Mouse (Mus musculus) lung, embryonic 16.5 days (tissue): ENCODE measurements around the gene Atp8b4. TPM values are rescaled to one million over a fixed set of nuclear protein-coding genes. Genes with fewer than 3 reads are reported as not detected.

Experiments used
- ATAC-seq: fragments of 200-750 bp; cut with Nextera tagmentation; 2 replicates; pipeline ENCODE4 v1.8.0; 2017; ENCODE audit warnings: low read depth, mild to moderate bottlenecking, moderate library complexity
- H3K27ac ChIP-seq: fragments of 300-500 bp; sonication (generic); 2 replicates; pipeline ENCODE4 v1.5.1; 2014; ENCODE audit warnings: mild to moderate bottlenecking, control low read depth, low read length
- H3K27me3 ChIP-seq: fragments of 300-500 bp; sonication (generic); 2 replicates; pipeline ENCODE4 v1.6.1; 2014; ENCODE audit warnings: low read depth, low read length, mixed read lengths; ENCODE audit not compliant: control insufficient read depth, insufficient read depth
- H3K36me3 ChIP-seq: fragments of 300-500 bp; sonication (generic); 2 replicates; pipeline ENCODE4 v1.6.1; 2014; ENCODE audit warnings: low read length; ENCODE audit not compliant: control insufficient read depth, insufficient read depth
- H3K4me1 ChIP-seq: fragments of 300-500 bp; sonication (generic); replicated peaks from 2 replicates; pipeline ENCODE4 v1.6.1; 2014; ENCODE audit warnings: low read length, mixed read lengths; ENCODE audit not compliant: control insufficient read depth, insufficient read depth
- H3K4me2 ChIP-seq: fragments of 300-500 bp; sonication (generic); 2 replicates; pipeline ENCODE4 v1.6.1; 2014; ENCODE audit warnings: low read depth, low read length, control low read depth
- H3K4me3 ChIP-seq: fragments of 300-500 bp; sonication (generic); 2 replicates; pipeline ENCODE4 v1.5.1; 2014; ENCODE audit warnings: mild to moderate bottlenecking, low read length, control low read depth
- H3K9ac ChIP-seq: fragments of 300-500 bp; sonication (generic); 2 replicates; pipeline ENCODE4 v1.6.1; 2014; ENCODE audit warnings: low read length, control low read depth
- H3K9me3 ChIP-seq: fragments of 300-500 bp; sonication (generic); 2 replicates; pipeline ENCODE4 v1.6.1; 2016; ENCODE audit warnings: low read length; ENCODE audit not compliant: control insufficient read depth
- WGBS: fragments of 180-500 bp; shearing (Covaris S2); extraction: QIAGEN DNeasy Blood & Tissue Kit; methylation state at CpG from one replicate; pipeline ENCODE4 v1.1.7; 2014; 5-methylcytosine and 5-hydroxymethylcytosine counted together
- polyA plus RNA-seq: library from polyadenylated mRNA; unstranded; fragments of >200 nt; fragmentation: Nextera tagmentation; extraction: Ambion mirVana; gene quantifications from 2 replicates; pipeline ENCODE4 v1.2.1, GENCODE M21; 2015

Atp8b4 gene
- polyA plus RNA-seq, 1 experiment from 2014 or later: 1.1 TPM

DNA sequence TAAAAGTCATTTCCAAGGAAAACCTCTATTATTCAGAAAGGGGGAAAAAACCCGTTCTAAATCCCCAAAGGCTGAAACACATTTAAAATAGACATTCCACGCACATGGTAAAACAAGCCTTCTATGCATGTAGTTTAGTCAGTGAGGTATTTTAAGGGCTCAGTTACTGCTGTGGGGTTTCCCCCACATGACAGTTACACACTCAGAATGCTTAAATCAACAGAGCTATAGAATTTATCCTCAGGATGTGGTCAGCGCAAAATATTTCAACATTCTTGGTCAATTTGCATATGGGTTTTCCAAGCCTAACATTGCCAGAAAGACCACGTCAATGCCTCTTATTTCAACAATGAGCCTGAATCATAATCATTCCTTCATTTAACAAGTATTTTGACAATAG lies 190.5 kb downstream of the Atp8b4 start:
- no peaks in the 10 kb centered on the region for H3K27me3 ChIP-seq
- H3K27ac ChIP-seq: no peak overlapping the region
- H3K9ac ChIP-seq: no peak overlapping the region
- H3K4me3 ChIP-seq: no peak overlapping the region
- ATAC-seq: no peak
- no peaks in the 10 kb centered on the region for H3K4me1 ChIP-seq
- H3K4me2 ChIP-seq: no peak overlapping the region
- no peaks in the 10 kb centered on the region for H3K9me3 ChIP-seq
- H3K36me3 ChIP-seq: no peaks in the 10 kb centered on the region
- 66% methylated on average over 4 of the region's 4 CpGs for WGBS

DNA sequence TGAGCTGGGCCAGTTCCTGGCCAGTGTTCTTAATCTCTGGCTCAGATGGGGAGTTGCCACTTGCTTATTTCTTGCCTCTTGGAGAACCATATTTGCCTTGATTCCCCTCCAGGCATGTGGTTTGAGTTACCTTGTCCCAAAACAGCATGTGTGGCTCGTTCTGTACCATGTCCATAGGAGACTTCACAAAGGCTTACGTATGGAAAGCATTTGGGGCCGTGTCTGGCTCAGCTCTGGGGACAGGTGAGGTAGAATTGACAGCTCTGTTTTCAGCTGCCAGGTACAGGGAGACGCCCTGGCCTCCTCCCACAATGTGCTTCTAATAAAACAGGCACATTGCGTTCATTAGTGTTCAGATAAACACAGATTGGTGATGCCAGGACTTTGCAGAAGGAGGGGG lies 195.9 kb downstream of the Atp8b4 start:
- Histone ChIP-seq H3K9me3 (no peaks in the 10 kb centered on the region), H3K4me2 (no peak overlapping the region), H3K4me3 (no peak overlapping the region), H3K36me3 (no peaks in the 10 kb centered on the region), H3K27ac (no peak overlapping the region), H3K27me3 (no peaks in the 10 kb centered on the region), H3K4me1 (no peaks in the 10 kb centered on the region), H3K9ac (no peak overlapping the region)
- ATAC-seq: no peak
- WGBS: 77% methylated on average over 5 of the region's 5 CpGs

DNA sequence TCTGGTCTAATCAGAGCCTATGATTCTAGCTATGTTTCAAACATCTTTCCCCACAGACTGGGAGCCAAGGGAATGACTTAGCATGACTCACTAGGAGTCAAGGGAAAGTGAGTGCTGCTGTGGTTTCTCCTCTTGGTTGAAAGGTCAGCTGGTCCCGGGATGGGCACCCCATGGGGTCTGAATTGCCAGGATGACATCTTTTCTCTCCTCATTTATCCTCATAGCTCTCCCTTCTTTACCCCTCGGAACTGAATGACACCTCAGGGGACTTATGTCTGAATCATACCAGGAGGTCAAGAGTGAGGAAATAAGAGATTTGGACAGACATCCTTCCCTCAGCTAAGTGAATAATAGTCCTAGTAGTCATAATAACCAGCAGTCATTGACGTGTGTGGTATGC lies 197.2 kb downstream of the Atp8b4 start:
- Histone ChIP-seq H3K27ac (no peak overlapping the region), H3K36me3 (no peaks in the 10 kb centered on the region), H3K4me1 (no peaks in the 10 kb centered on the region), H3K9me3 (no peaks in the 10 kb centered on the region), H3K4me2 (no peak overlapping the region), H3K27me3 (no peaks in the 10 kb centered on the region), H3K4me3 (no peak overlapping the region), H3K9ac (no peak overlapping the region)
- ATAC-seq: no peak
- 33% methylated on average over 3 of the region's 3 CpGs for WGBS

DNA sequence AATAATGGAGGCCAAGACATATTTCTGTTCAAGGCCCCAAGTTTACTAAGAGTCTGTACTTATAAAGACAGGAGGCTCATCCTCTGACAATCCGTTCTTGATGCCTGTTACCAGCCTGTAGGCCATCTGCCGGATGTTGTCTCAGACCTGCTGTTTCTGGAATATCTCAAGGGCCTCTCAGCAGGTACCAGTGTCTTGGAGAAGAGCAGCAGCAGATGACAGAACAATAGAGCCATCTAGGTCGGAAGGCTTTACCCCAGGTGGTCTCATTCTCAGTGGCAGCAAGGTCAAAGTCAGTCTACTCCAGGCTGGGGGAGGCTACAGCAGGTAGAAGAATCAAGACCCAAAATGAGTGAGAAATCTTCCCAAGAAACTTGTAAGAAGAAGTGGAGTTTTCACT lies 198.1 kb downstream of the Atp8b4 start:
- Histone ChIP-seq H3K9me3 (no peaks in the 10 kb centered on the region), H3K4me1 (no peaks in the 10 kb centered on the region), H3K27me3 (no peaks in the 10 kb centered on the region), H3K36me3 (no peaks in the 10 kb centered on the region), H3K9ac (no peak overlapping the region), H3K27ac (no peak overlapping the region), H3K4me3 (no peak overlapping the region), H3K4me2 (no peak overlapping the region)
- 60% methylated on average over 3 of the region's 3 CpGs for WGBS
- no peak for ATAC-seq

DNA sequence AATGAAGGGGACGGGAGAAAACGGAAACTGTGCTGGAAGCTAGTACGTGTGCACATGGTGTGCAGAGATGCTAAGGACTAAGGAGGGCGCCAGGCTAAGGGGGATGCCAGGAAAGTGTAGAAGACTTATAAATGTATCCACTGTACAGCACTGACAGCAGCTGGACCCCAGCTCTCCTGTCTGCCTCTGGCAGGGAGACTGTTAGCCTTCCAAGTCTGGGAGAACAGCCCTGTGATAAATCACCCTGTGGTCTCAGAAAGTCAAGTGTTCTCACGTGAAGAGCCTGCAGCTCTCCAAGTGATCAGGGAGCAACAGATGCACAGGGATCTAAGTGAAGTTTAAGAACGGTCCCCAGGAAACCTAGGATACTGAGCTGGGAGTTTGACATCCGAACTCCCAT lies 209.8 kb downstream of the Atp8b4 start:
- no peak overlapping the region for H3K4me3 ChIP-seq
- no peak for ATAC-seq
- H3K36me3 ChIP-seq: no peaks in the 10 kb centered on the region
- H3K27me3 ChIP-seq: no peaks in the 10 kb centered on the region
- no peak overlapping the region for H3K4me2 ChIP-seq
- H3K27ac ChIP-seq: no peak overlapping the region
- H3K9me3 ChIP-seq: no peaks in the 10 kb centered on the region
- no peak overlapping the region for H3K9ac ChIP-seq
- WGBS: 60% methylated on average over 7 of the region's 7 CpGs
- H3K4me1 ChIP-seq: no peaks in the 10 kb centered on the region

DNA sequence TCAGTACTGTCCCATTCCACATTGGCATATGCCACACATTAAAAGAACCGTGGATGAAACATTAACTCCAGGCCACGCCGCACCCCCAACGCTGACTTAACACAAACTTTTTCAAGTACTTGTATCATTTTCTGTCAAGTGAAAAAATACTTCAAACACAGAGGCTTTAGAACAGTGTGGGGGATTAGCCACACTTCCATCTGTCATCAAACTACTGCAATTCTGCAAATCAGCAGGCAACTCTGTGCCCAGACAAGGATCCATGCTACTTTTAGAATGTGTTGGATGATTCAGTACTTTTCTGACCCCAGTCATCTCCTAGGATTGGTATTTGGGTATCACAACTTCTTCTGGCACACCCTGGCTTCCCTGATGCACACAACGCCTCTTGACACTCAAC lies 212.5 kb downstream of the Atp8b4 start:
- H3K27ac ChIP-seq: no peak overlapping the region
- no peaks in the 10 kb centered on the region for H3K4me1 ChIP-seq
- WGBS: 79% methylated on average over 5 of the region's 5 CpGs
- ATAC-seq: no peak
- H3K4me3 ChIP-seq: no peak overlapping the region
- no peak overlapping the region for H3K9ac ChIP-seq
- no peaks in the 10 kb centered on the region for H3K27me3 ChIP-seq
- no peaks in the 10 kb centered on the region for H3K36me3 ChIP-seq
- H3K9me3 ChIP-seq: no peaks in the 10 kb centered on the region
- H3K4me2 ChIP-seq: no peak overlapping the region

DNA sequence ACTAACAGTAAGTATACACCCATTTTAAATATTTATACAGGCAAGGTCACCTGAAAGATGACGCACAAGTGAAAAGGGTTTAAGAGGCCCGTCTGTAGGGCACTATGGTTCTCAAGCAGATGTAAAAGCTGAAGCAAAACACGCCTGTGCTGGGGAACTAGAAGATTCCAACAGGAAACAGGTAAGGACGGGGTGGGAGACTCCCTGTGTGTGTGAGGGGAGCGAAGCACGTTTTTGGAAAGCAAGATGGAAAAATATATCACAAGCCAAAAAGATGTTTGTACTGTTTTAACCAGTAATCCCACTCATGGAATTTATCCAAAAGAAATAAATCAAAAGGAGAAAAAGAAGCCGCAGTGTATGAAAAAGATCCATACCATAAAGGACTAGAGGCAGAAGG lies 214.1 kb downstream of the Atp8b4 start:
- Histone ChIP-seq H3K9me3 (no peaks in the 10 kb centered on the region), H3K27me3 (no peaks in the 10 kb centered on the region), H3K4me3 (no peak overlapping the region), H3K36me3 (no peaks in the 10 kb centered on the region), H3K4me1 (no peaks in the 10 kb centered on the region), H3K9ac (no peak overlapping the region), H3K27ac (no peak overlapping the region), H3K4me2 (no peak overlapping the region)
- no peak for ATAC-seq
- 43% methylated on average over 7 of the region's 7 CpGs for WGBS

DNA sequence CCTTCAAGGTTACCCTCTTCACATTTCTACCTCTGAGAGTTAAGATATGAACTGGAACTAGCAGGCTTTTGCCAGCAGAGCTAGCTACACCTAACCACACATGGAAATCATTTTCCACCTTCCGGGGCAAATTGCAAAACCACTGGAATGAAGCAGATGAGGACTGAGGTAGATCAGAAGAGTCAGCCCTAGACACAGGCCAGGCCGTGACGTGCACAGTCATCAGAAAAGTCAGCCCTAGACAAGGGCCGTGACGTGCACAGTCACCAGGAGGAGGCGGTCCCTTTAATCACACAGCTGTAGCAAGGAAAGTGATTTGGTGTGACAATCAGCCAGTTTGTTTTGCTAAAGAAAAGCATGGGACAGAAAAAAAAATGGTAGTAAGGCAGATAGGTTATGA lies 216.4 kb downstream of the Atp8b4 start:
- Histone ChIP-seq H3K27me3 (no peaks in the 10 kb centered on the region), H3K4me2 (no peak overlapping the region), H3K9ac (no peak overlapping the region), H3K4me1 (no peaks in the 10 kb centered on the region), H3K36me3 (no peaks in the 10 kb centered on the region), H3K9me3 (no peaks in the 10 kb centered on the region), H3K27ac (no peak overlapping the region), H3K4me3 (no peak overlapping the region)
- 76% methylated on average over 6 of the region's 6 CpGs for WGBS
- ATAC-seq: no peak

DNA sequence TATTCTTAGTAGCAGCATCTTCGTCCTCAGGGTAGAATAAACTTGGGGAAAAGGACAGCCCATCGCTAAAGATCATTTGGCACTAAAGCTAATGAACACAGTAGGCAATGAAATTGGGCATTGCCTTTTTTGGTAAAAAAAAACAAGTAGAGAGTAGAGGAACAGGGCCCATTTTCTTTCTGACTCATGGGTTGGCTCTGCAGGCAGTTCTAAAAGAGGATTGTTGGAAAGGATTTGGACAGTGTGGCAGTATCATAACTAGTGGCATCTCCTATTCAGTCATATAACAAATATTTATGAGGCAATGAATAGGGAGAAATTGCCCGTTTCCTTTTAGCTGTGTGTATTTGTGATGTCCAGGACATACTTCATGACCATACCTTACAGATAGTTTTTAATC lies 217.4 kb downstream of the Atp8b4 start:
- 48% methylated on average over 3 of the region's 3 CpGs for WGBS
- Histone ChIP-seq H3K27ac (no peak overlapping the region), H3K4me3 (no peak overlapping the region), H3K27me3 (no peaks in the 10 kb centered on the region), H3K9me3 (no peaks in the 10 kb centered on the region), H3K4me1 (no peaks in the 10 kb centered on the region), H3K4me2 (no peak overlapping the region), H3K36me3 (no peaks in the 10 kb centered on the region), H3K9ac (no peak overlapping the region)
- no peak for ATAC-seq

DNA sequence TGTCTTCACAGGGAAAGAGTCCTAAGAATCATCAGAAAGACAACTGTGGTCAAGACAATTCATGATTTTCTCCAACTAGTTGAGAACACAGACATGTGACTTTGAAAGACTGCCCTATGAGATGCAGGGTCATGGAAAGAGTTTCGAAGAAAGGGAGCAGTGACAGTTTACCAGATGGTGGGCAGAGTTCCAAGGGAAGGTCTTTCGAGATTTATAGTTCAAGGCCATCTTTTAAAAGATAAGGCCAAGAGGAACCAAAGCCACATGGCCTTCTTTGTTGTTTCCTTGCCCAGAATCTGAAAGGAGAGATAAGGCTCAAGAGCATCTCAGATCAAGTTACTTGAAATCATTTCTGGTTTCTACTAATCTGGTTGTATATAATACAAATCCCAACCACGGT lies 225.0 kb downstream of the Atp8b4 start:
- Histone ChIP-seq H3K27me3 (no peaks in the 10 kb centered on the region), H3K4me1 (no peaks in the 10 kb centered on the region), H3K36me3 (no peaks in the 10 kb centered on the region), H3K4me3 (no peak overlapping the region), H3K9ac (no peak overlapping the region), H3K4me2 (no peak overlapping the region), H3K9me3 (no peaks in the 10 kb centered on the region), H3K27ac (no peak overlapping the region)
- WGBS: 52% methylated on average over 3 of the region's 3 CpGs
- no peak for ATAC-seq
